Mouse (Mus musculus) urinary bladder, postnatal 0 days (tissue): ENCODE data around the gene Epha8. TPM values are rescaled to one million over a fixed set of nuclear protein-coding genes. Genes with fewer than 3 reads are reported as not detected.

Experiments
- polyA plus RNA-seq: library from polyadenylated mRNA; unstranded; fragments of >200 nt; fragmentation: Nextera tagmentation; extraction: Ambion mirVana; gene quantifications from 2 replicates; pipeline ENCODE4 v1.2.1, GENCODE M21; 2015

Gene Epha8
- polyA plus RNA-seq = 0.04 and 0.27 TPM in 2 replicates

DNA sequence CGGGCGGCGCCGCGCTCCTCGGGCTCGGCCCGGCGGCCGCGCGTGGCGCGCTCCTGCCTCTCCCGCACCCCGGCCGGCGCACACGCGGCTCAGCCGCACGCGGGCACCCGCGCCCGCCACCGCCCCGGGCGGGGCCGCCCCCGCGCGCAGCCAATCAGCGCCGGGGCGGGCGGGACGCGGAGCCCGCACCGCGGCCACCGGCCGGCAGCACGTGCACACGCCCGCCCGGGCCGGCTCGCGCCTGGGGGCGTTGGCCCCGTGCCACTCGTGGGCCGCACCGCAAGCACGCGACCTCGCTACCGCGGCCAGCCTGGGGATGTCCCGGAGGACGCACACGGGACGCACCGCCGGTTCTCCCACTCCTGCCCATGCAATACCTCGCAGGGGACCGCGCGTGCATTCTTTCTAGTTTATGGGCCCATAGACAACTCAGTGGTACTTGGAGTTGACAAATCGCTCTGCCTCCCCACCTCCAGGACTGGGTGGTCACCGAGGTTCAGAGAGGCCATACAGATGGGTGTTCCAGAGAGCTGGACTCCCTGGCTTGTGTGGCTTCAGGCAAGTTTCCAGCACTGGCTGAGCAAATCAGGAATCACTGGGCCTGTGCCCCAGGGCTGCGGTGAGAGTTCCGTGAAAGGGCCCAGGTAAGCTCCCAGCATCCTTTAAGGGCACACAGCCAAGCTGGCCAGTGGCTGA lies at the start of gene Epha8:
Gene Epha8 (minus strand): TSS at position 66 of the 696 bp plus-strand sequence.

DNA sequence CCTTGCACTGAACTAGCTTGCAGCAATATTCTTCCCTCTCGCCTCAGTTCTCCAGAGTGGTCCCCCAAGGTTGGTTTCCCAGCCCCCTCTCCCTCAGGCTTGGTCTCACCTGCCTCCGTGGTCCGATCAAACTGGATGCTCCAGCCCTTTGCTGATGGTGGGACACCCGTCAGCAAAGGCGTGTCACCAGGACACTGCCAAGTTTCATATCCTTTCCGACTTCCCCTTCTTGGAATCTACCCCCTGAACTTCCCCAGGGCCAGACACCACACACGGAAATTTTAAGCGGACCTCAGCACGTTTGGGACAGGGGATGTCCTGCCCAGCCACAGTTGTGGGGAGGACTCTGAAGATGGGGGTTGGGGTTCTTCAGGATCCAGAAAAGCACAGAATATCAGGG lies 58.0 kb downstream of the Epha8 start, which contains the start of gene C1qa:
Gene C1qa (minus strand): TSS at position 167 of the 400 bp plus-strand sequence.

DNA sequence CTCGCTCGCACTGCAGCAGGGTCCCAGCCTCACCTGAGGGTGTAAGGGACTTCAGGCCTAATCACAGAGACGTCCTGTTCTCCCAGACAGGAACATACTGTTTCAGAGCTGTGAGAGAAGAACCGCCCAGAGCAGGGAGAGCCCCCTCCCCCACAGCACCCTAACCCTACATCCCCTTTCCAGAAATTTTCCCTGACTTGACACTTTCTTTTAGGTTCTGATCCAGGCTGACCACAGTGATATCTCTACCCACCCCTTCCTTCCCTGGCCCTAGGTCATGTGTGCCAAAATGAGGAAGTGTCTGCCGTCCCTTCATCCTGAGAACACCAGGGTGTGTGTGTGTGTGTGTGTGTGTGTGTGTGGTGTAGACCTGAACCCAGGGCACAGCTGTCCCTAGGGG lies 63.8 kb downstream of the Epha8 start, which contains the start of gene C1qc:
Gene C1qc (minus strand): TSS at position 255 of the 400 bp plus-strand sequence.

DNA sequence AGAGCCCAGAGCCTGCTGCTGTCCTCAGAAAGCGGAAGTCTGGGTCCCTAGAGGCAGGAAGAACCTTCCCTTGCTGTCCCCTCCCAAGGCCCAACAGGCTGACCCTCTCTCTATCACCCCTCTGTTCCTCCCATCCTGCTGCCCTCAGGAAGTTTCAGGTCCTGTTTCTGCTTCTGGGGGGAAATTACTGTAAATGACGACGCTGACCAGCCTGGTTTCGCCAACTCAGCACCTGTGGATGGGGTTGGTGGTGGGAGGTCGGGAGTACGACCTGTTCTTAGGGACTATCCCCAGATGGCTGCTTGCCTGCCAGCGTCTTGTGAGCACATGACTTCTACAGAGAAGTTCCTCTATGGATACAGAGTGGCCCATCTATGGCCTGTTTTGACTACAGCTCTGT lies 70.5 kb downstream of the Epha8 start, which contains the start of gene C1qb:
Gene C1qb (minus strand): TSS at position 87 of the 400 bp plus-strand sequence.

Other genes starting within 250 kb of the Epha8 start
- 1.8 and 1.9 TPM in 2 replicates for gene Ephb2, start 120.8 kb downstream of the Epha8 start, polyA plus RNA-seq
- 121 and 227 TPM in 2 replicates for gene C1qb, start 70.6 kb downstream of the Epha8 start, polyA plus RNA-seq
- 60.2 and 130 TPM in 2 replicates for gene C1qc, start 63.8 kb downstream of the Epha8 start, polyA plus RNA-seq
- gene C1qa, start 58.0 kb downstream of the Epha8 start, polyA plus RNA-seq = 65.9 and 135 TPM in 2 replicates
- 0.93 and 1.1 TPM in 2 replicates for gene Zbtb40, start 92.0 kb upstream of the Epha8 start, polyA plus RNA-seq